Mouse (Mus musculus): ENCODE results near the gene Parp8.

DNA sequence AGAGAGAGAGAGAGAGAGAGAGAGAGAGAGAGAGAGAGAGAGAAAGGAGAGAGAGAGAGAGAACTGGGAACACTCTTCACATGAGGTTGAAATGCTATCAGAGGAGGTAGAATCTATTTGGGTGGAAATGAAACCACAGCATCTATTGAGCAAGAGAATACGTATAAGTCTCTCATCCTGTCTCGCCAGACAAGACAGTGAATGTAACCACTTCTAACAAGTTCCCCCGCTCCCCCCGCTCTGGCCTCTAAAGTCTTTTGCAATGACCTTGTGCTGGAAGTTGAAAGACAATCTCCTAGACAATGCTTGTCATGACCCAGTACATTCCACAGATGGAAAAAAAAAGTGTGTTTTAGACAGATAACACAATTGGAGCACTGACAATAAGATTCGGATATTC is 181.4 kb downstream of the Parp8 start:
- TF ChIP-seq CTCF (IDR thresholded peaks at IDR 0.05; ENCODE audit: extremely low read depth, insufficient read length, insufficient replicate concordance, low read depth, low read length) (no peak), POLR2A (IDR thresholded peaks at IDR 0.05; ENCODE audit: low read depth, low read length) (no peak)

Measured in small intestine, adult 2 months (tissue).